Mouse (Mus musculus) brain, adult 2 months (tissue): Measurements from ENCODE around the gene Olfr786.

Source experiments
- DNase-seq: peaks from one replicate; pipeline ENCODE4 v3.0.0; 2011; ENCODE audit warnings: low read depth, low spot score

Olfr786 gene

GRCm38 (mm10) chr10:129427006-129427405, at the start of gene Olfr786:
Gene Olfr786 (plus strand): TSS chr10:129427306.
- DNase-seq, result no peak

DNA sequence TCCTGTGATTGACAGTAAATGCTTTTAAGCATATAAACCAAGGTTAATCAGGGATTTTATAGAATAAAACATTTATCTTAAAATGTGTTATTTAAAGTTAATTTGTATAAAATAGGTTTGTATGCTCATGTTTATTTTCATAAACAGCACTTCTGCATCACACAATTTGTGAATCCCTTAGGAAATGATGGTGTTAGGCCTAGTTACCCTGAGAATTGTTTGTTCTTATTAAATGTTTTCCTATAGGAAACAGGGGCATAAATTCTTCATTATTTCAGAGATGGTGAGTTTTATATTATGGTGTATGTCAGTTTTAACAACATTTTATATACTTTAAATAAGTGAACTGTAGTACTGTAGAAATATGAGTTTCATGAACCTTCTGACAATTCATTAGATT, 43.3 kb upstream of the Olfr786 start, which contains the start of gene Olfr784:
Olfr784 (plus strand) TSS at position 301 of the 400 bp plus-strand sequence.
- no peak for DNase-seq

DNA sequence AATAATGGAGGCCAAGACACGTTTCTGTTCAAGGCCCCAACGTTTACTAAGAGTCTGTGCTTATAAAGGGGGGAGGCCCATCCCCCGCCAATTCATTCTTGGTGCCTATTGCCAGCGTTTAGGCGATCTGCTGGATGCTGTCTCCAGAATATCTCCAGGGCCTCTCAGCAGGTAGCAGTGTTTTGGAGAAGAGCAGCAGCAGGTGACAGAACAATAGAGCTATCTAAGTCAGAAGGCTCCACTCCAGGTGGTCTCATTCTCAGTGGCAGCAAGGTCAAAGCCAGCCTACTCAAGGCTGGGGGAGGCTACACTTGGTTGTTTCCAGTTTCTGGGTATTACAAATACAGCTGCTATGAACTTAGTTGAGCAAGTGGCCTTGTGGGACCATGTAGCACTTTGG, 26.2 kb upstream of the Olfr786 start:
- DNase-seq, result no peak

DNA sequence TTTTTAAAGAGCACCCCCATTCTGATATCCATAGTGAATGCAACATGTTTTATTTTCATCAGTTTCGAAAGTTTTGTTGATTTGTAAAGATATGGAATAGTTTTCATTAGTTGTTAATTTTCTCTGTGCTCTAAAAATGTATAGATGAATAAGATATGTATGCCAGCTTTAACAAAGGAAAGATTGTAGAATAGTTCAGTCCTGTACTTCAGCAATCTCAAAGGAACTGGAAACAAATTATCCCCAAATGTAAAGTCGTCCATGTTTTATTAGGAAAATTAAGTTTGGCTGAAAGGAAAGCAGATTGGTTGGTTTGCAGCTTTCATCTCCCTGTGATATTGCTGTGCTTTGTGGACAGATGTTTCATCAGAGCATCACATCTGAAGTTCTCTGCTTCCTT, 22.0 kb upstream of the Olfr786 start, which contains the start of gene Olfr785:
Olfr785 (plus strand) TSS at position 301 of the 400 bp plus-strand sequence.
- no peak for DNase-seq

DNA sequence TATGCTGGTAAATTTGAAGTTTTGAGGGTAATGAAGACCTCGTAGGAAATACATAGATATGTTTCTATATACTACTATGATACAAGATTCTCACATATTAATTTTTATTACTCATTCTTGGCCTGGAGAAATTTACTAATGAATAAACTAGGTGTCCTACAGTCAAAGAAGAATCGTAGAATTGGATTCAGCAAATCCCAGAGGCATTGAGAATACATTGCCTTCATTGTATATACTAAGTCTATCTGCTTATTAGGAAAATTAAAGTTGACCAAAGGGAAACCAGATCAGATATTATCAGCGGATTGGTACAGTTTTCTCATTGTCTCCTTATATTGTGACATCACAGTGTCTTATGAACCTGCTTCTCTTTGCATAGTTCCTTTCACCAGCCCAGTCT, 34.5 kb downstream of the Olfr786 start, which contains the start of gene Olfr787:
Olfr787 (plus strand) TSS at position 301 of the 400 bp plus-strand sequence.
- DNase-seq, result no peak

- DNase-seq, result no peak
Measured at GRCm38 (mm10) chr10:129470698-129471097, 43.6 kb downstream of the Olfr786 start, which contains the start of gene Olfr788. Gene Olfr788 (plus strand): TSS chr10:129470998.

DNA sequence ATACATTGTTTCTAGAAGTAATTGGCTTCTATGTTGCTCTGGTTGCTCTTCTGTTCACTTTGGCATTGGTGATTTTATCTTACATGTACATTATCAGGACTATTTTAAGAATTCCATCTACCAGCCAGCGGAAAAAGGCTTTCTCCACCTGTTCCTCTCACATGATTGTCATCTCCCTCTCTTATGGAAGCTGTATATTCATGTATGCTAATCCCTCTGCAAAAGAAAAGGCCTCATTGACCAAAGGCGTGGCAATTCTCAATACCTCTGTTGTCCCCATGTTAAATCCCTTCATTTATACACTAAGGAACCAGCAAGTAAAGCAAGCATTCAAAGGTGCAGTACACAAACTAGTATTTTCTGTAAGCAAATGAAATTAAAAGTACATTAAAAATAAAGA, 46.1 kb downstream of the Olfr786 start:
- no peak for DNase-seq

DNA sequence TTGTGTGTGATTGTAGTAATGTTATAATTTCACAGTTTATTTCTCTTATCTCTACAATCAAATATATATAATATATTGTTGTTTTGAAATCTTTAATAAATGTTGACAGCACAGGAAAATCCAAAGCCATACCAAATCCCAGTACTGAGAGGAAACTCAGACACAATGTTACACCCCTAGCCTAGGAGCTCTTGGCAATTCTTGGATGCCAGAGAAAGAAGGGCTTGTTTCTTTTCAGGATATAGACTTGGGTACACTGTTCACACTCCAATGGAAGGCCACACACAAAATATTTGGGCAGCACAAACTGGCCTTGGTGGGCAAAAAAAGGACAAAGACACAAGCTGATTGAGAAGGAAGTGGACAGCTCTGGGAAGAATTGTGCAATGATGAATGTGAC, 46.6 kb downstream of the Olfr786 start:
- no peak for DNase-seq

- DNase-seq, result no peak
Measured at GRCm38 (mm10) chr10:129484452-129484851, 57.3 kb downstream of the Olfr786 start, which contains the start of gene Olfr789. Gene Olfr789 (plus strand): TSS chr10:129484752.
